Mouse (Mus musculus) CH12.LX (cell line): ENCODE results near the gene Acsm2. TPM values are rescaled to one million over a fixed set of nuclear protein-coding genes. Genes with fewer than 3 reads are reported as not detected.

Experiments
- DNase-seq: peaks from one replicate; pipeline ENCODE4 v3.0.0-alpha.2; 2013; ENCODE audit errors: extremely low read depth
- H3K27ac ChIP-seq: 2 replicates; pipeline ENCODE4 v1.5.1; 2012; ENCODE audit warnings: low read depth, mild to moderate bottlenecking, control low read depth, moderate library complexity; ENCODE audit not compliant: insufficient read depth
- H3K27me3 ChIP-seq: replicated peaks from 2 replicates; pipeline ENCODE3; 2012; ENCODE audit warnings: inconsistent platforms
- H3K36me3 ChIP-seq, 2 experiments: replicated peaks in 1 of 2; 2 replicates each; pipeline versions ENCODE3 to v1.6.1; 2012; ENCODE audit warnings: inconsistent platforms in 1 of 2, low read length in 1 of 2, mild to moderate bottlenecking in 1 of 2, mixed read lengths in 1 of 2, moderate library complexity in 1 of 2; ENCODE audit not compliant: control insufficient read depth in 1 of 2, insufficient read depth in 1 of 2
- H3K4me1 ChIP-seq, 2 experiments: 2 replicates each; pipeline ENCODE4 v1.6.1; 2012; ENCODE audit warnings: inconsistent platforms in 1 of 2, moderate library complexity in 1 of 2; ENCODE audit not compliant: insufficient read depth in 2 of 2, control insufficient read depth in 1 of 2
- H3K4me2 ChIP-seq: 2 replicates; pipeline ENCODE4 v1.6.1; 2012; ENCODE audit warnings: low read depth, mild to moderate bottlenecking, control low read depth; ENCODE audit not compliant: poor library complexity, insufficient read depth, severe bottlenecking
- H3K4me3 ChIP-seq, 3 experiments: fragments of 150-350 bp in 1 of 3; sonication (generic) in 1 of 3; replicated peaks in 1 of 3; 2 replicates each; pipeline versions ENCODE3 to v1.5.1; 2011 to 2012; ENCODE audit warnings: low read depth in 2 of 3, low read length in 2 of 3, mild to moderate bottlenecking in 2 of 3, moderate library complexity in 2 of 3, control low read depth in 1 of 3, improper control_type of control experiment in 1 of 3, inconsistent platforms in 1 of 3, mixed read lengths in 1 of 3; ENCODE audit not compliant: poor library complexity in 1 of 3
- H3K79me2 ChIP-seq: replicated peaks from 2 replicates; pipeline ENCODE4 v1.6.1; 2012; ENCODE audit warnings: mild to moderate bottlenecking, moderate library complexity; ENCODE audit not compliant: control insufficient read depth, poor library complexity, insufficient read depth, severe bottlenecking; ENCODE audit errors: extremely low read depth
- H3K9ac ChIP-seq: 2 replicates; pipeline ENCODE4 v1.6.1; 2012; ENCODE audit warnings: low read depth, mild to moderate bottlenecking, control low read depth, moderate library complexity; ENCODE audit not compliant: insufficient read depth
- H3K9me3 ChIP-seq: replicated peaks from 2 replicates; pipeline ENCODE3; 2012; ENCODE audit warnings: low read length, inconsistent platforms, mixed read lengths
- BHLHE40 ChIP-seq: IDR thresholded peaks from 2 replicates; pipeline ENCODE4 v1.6.1; 2011; ENCODE audit warnings: mild to moderate bottlenecking, low read depth, low read length, improper control_type of control experiment
- CTCF ChIP-seq, 2 experiments: IDR thresholded peaks in 1 of 2; conservative IDR thresholded peaks in 1 of 2; 2 replicates each; pipeline ENCODE4 v1.5.1; 2011 to 2012; ENCODE audit warnings: low read depth in 2 of 2, low read length in 2 of 2, improper control_type of control experiment in 1 of 2, inconsistent platforms in 1 of 2, mild to moderate bottlenecking in 1 of 2, moderate library complexity in 1 of 2
- E2F4 ChIP-seq: IDR thresholded peaks from 2 replicates; pipeline ENCODE4 v1.6.1; 2011; ENCODE audit warnings: low read depth, low read length, improper control_type of control experiment; ENCODE audit not compliant: insufficient replicate concordance
- GABPA ChIP-seq: IDR thresholded peaks from 2 replicates; pipeline ENCODE4 v1.6.1; 2012; ENCODE audit warnings: low read depth, low read length, improper control_type of control experiment, inconsistent platforms; ENCODE audit not compliant: insufficient replicate concordance
- MAX ChIP-seq: IDR thresholded peaks from 2 replicates; pipeline ENCODE4 v1.6.1; 2011; ENCODE audit warnings: low read length, improper control_type of control experiment
- MAZ ChIP-seq: IDR thresholded peaks from 2 replicates; pipeline ENCODE4 v1.6.1; 2012; ENCODE audit warnings: low read depth, mild to moderate bottlenecking, inconsistent platforms, low read length, improper control_type of control experiment, moderate library complexity
- MXI1 ChIP-seq: IDR thresholded peaks from 2 replicates; pipeline ENCODE4 v1.6.1; 2011; ENCODE audit warnings: mild to moderate bottlenecking, low read depth, low read length, improper control_type of control experiment
- MYC ChIP-seq: IDR thresholded peaks from 2 replicates; pipeline ENCODE4 v1.6.1; 2011; ENCODE audit warnings: low read depth, mild to moderate bottlenecking, improper control_type of control experiment, low read length
- NELFE ChIP-seq: IDR thresholded peaks from 2 replicates; pipeline ENCODE4 v1.6.1; 2011; ENCODE audit warnings: low read depth, low read length, improper control_type of control experiment
- NRF1 ChIP-seq: IDR thresholded peaks from 2 replicates; pipeline ENCODE4 v1.6.1; 2014; ENCODE audit warnings: low read depth, mild to moderate bottlenecking, inconsistent platforms, low read length, improper control_type of control experiment, moderate library complexity
- PAX5 ChIP-seq: IDR thresholded peaks from 2 replicates; pipeline ENCODE4 v1.6.1; 2012; ENCODE audit warnings: low read length, inconsistent platforms, mixed read lengths
- POLR2AphosphoS2 ChIP-seq: IDR thresholded peaks from 2 replicates; pipeline ENCODE4 v1.6.1; 2011; ENCODE audit warnings: low read depth, low read length, improper control_type of control experiment
- RCOR1 ChIP-seq: conservative IDR thresholded peaks from 2 replicates; pipeline ENCODE4 v1.6.1; 2012; ENCODE audit warnings: low read depth, mild to moderate bottlenecking, inconsistent platforms, low read length, improper control_type of control experiment
- SIN3A ChIP-seq: IDR thresholded peaks from 2 replicates; pipeline ENCODE4 v1.6.1; 2012; ENCODE audit warnings: low read length, improper control_type of control experiment, inconsistent platforms
- SMC3 ChIP-seq: IDR thresholded peaks from 2 replicates; pipeline ENCODE4 v1.6.1; 2011; ENCODE audit warnings: low read depth, low read length, improper control_type of control experiment
- TCF12 ChIP-seq: IDR thresholded peaks from 2 replicates; pipeline ENCODE4 v1.6.1; 2014; ENCODE audit warnings: low read depth, mild to moderate bottlenecking, inconsistent platforms, low read length, improper control_type of control experiment
- USF2 ChIP-seq: conservative IDR thresholded peaks from 2 replicates; pipeline ENCODE4 v1.6.1; 2011; ENCODE audit warnings: low read depth, low read length, improper control_type of control experiment
- ZC3H11A ChIP-seq: IDR thresholded peaks from 2 replicates; pipeline ENCODE4 v1.6.1; 2012; ENCODE audit warnings: low read depth, mild to moderate bottlenecking, inconsistent platforms, low read length, improper control_type of control experiment
- ZKSCAN1 ChIP-seq: IDR thresholded peaks from 2 replicates; pipeline ENCODE4 v1.6.1; 2012; ENCODE audit warnings: low read depth, inconsistent platforms, low read length, improper control_type of control experiment, borderline replicate concordance
- ZMIZ1 ChIP-seq: IDR thresholded peaks from 2 replicates; pipeline ENCODE4 v1.6.1; 2012; ENCODE audit warnings: low read depth, mild to moderate bottlenecking, inconsistent platforms, low read length, improper control_type of control experiment
- ZNF384 ChIP-seq: IDR thresholded peaks from 2 replicates; pipeline ENCODE4 v1.6.1; 2012; ENCODE audit warnings: low read depth, low read length, improper control_type of control experiment, inconsistent platforms
- dilution Hi-C: fragments of 300-500 bp; cut with MboI; formaldehyde crosslinking; loops from 2 replicates; pipeline ENCODE4 v1.14.3; 2020; ENCODE audit warnings: low sequenced_read_pairs; ENCODE audit not compliant: extremely low pct_unique_long_range_greater_than_20kb, extremely low pct_ligation_motif_present
- in situ Hi-C: fragments of 300-500 bp; cut with MboI; formaldehyde crosslinking; loops from 3 replicates; pipeline ENCODE4 v1.14.3; 2019; ENCODE audit warnings: low sequenced_read_pairs, low pct_ligation_motif_present, low pct_unique_long_range_greater_than_20kb, mixed read lengths
- polyA plus RNA-seq: library from polyadenylated mRNA; unstranded; fragments of >175 nt; gene quantifications from 2 replicates; pipeline ENCODE4 v1.2.1, GENCODE M21; 2012; ENCODE audit warnings: low read depth; ENCODE audit not compliant: insufficient read length
- total RNA-seq, 2 experiments: library from RNA; depleted of rRNA; stranded (reverse); fragments of 300-350 nt in 1 of 2; fragments of >200 nt in 1 of 2; gene quantifications; 2 replicates each; pipeline ENCODE4 v1.2.3; 2012 to 2014

Acsm2 gene
- total and polyA plus RNA-seq, 3 experiments = not detected

GRCm38 (mm10) chr7:119525881-119526281 lies 28.3 kb upstream of the Acsm2 start:
- TF ChIP-seq MXI1 (no peak), GABPA (no peak), PAX5 (no peak), USF2 (no peak), TCF12 (no peak), ZC3H11A (no peak), MYC (no peak), ZMIZ1 (no peak), E2F4 (no peak), BHLHE40 (no peak), ZNF384 (no peak), MAX (no peak), NELFE (no peak), NRF1 (no peak)
- Histone ChIP-seq H3K36me3 (no peaks in the 10 kb centered on the region), H3K27me3 (peaks cover 6% of the 10 kb centered on the region), H3K4me3 (no peak overlapping the region), H3K27ac (no peak overlapping the region), H3K9ac (no peak overlapping the region), H3K4me1 (peaks cover 0 to 22% of the 10 kb centered on the region in 2 experiments; a peak in 2 of 4 replicates), H3K9me3 (no peaks in the 10 kb centered on the region), H3K4me2 (no peak overlapping the region), H3K79me2 (no peaks in the 10 kb centered on the region)
- in situ Hi-C loops = no loop called here
- dilution Hi-C loops = no loop called here
- no peak for DNase-seq

GRCm38 (mm10) chr7:119526486-119526885 lies 27.7 kb upstream of the Acsm2 start:
- Histone ChIP-seq H3K79me2 (no peaks in the 10 kb centered on the region), H3K4me1 (peaks cover 0 to 22% of the 10 kb centered on the region in 2 experiments; a peak in 2 of 4 replicates), H3K27me3 (peaks cover 6% of the 10 kb centered on the region), H3K9ac (no peak overlapping the region), H3K27ac (no peak overlapping the region), H3K4me2 (no peak overlapping the region), H3K36me3 (no peaks in the 10 kb centered on the region), H3K4me3 (no peak overlapping the region), H3K9me3 (no peaks in the 10 kb centered on the region)
- in situ Hi-C loops = no loop called here
- dilution Hi-C loops = no loop called here
- TF ChIP-seq NELFE = no peak
- no peak for TF ChIP-seq POLR2AphosphoS2
- no peak for TF ChIP-seq CTCF (conservative IDR thresholded peaks at IDR 0.05 in 1 of 2, IDR thresholded peaks at IDR 0.05 in 1 of 2; ENCODE audit: low read depth in 2 of 2, low read length in 2 of 2)
- no peak for TF ChIP-seq ZKSCAN1
- no peak for TF ChIP-seq MAX
- no peak for TF ChIP-seq ZNF384
- TF ChIP-seq SIN3A = no peak
- no peak for TF ChIP-seq MAZ
- no peak for TF ChIP-seq RCOR1
- no peak for TF ChIP-seq SMC3
- TF ChIP-seq MXI1 = no peak
- TF ChIP-seq E2F4 = no peak
- TF ChIP-seq GABPA = no peak
- no peak for DNase-seq
